Mouse (Mus musculus) heart, adult 18-20 months (tissue): ENCODE data around the gene Anapc15-ps. TPM values are rescaled to one million over a fixed set of nuclear protein-coding genes. Genes with fewer than 3 reads are reported as not detected.
"Not testable (repeated sequence)": the region's sequence is repeated elsewhere in the genome, so short reads cannot be mapped to it uniquely, and the experiment has no call there.

Source experiments
- DNase-seq, 2 experiments: peaks; one replicate each; pipeline ENCODE4 v3.0.0; 2021 to 2022; ENCODE audit warnings: mixed read lengths in 1 of 2
- total RNA-seq, 2 experiments: library from RNA; stranded (reverse); gene quantifications; 2 replicates each; pipeline ENCODE4 v1.2.3; 2021

Gene Anapc15-ps
- total RNA-seq, 2 experiments from 2014 or later = not detected

DNA sequence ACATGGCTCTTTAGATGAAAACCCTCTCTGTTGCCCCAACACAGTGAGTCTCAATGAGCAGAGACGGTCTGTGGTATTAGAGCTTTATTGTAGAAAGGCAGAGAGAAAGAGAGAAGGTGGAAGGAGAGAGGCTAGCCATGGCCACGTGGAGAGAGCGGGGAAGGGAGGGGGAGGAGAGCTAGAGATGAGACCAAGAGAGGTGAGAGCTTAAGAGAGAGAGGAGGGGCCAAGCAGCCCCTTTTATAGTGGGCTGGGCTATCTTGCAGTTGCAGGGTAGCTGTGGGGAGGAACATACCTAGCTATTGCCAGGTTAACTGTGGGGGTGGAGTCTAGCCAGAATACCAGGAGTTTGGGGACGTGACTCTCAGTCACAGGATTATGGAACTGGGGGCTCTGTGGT is 43.1 kb downstream of the Anapc15-ps start:
- not testable (repeated sequence) for DNase-seq

DNA sequence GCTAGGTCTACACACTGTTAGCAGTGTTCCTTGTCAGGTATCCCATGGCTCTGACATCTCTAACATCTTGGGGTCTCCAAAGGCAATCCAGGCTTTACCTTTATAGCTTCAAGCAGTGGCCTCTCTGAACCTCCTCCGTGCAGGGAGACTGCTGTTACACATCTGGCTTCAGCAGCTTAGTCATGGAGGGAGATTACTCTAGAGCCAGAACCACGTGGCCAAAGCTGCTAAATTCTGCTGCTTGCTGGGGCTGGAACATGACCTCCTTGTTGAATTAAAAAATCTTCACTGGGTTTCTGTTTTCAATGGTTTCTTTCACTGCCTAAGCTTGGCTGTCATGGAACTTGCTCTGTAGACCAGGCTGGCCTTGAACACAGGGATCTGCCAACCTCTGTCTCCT is 44.9 kb downstream of the Anapc15-ps start:
- no peak for DNase-seq

DNA sequence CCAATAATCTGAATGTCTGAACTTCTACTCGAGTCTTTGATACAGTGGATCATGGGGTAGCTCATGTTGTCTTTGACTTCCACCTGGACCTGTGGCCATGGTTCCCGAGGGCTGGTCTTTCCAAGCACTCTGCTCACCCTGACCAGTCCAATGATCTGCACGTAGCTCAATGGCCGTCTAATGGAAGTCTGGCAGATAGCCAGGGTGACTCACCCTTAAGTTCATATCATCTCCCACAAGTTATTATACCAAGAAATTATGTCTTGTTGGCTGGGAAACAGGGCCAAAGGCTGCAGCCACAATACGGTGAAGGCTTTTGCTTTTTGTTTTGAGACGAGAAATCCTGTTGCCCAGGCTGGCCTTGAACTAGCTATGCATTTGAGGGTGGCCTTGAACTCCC is 45.9 kb downstream of the Anapc15-ps start:
- no peak for DNase-seq

DNA sequence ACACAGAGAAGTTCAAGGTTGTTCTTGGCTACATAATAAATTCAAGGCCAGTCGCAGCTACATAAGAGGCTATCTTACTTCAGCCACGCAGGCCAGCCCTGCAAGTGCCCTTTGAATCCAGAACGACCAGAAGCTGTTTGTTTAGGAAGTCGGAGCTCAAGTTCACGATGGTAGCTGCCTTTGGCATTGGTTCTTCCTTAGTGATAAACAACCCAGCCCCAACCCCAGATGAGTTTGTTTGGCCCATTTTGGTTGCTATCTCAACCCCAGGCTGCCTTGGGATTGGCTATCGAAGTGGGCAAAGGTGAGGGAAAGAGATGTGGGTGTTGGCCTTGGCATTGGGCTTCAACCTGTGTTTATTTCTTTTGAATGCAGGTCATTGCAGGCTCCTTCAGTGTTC is 48.0 kb downstream of the Anapc15-ps start:
- no peak for DNase-seq

DNA sequence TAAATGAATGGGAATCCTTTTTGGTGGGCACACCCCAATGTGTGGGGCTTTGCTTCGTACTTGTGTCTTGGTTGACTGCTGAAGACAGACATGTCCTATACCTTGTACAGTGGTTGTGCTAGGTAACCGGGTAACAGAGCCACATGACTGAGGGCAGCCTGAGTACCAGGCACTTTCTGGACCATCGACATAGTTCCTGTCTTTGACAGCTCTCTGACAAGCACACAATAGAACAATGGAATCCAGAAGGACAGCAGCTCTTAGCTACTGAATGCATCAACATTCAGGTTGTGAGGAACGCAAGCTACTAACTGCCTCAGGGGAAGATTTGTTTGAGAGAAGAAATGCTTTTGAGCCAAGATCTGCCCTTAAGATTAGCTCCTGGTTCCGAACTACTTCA is 49.2 kb downstream of the Anapc15-ps start:
- no peak for DNase-seq

DNA sequence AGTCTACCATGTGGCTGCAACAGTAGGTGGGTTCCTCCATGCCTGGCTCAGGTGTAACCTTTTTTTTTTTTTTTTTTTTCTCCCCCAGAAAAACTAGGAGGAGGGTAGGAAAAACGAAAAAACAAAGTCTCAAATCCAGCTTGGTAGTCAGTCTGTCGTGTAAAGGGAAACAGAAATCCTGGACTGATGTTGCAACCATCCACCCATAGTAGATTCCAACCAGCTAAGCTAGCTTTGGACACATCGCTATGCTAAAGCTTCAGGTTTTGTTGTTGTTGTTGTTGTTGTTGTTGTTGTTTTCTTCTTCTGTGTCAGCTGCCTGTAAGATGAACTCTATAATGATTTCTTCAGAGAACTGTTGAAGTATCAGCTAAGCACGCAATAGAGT is 49.7 kb downstream of the Anapc15-ps start:
- no peak for DNase-seq

Other genes starting within 250 kb of the Anapc15-ps start
- gene Mrpl42, start 171.5 kb downstream of the Anapc15-ps start, total RNA-seq = 100 to 1,000 TPM; 389 to 421 TPM
- gene Ube2n, start 158.3 kb downstream of the Anapc15-ps start, total RNA-seq = 10 to 100 TPM; 86.6 to 91.4 TPM
- 100 to 1,000 TPM; 308 to 356 TPM for gene Nudt4, start 109.3 kb downstream of the Anapc15-ps start, total RNA-seq
- 1 to 10 TPM; 1.8 to 5.9 TPM for gene Gm33543, start 169.5 kb upstream of the Anapc15-ps start, total RNA-seq